Mouse (Mus musculus) thymus, postnatal 0 days (tissue): ENCODE data around the gene Kmt5a. TPM values are rescaled to one million over a fixed set of nuclear protein-coding genes. Genes with fewer than 3 reads are reported as not detected.
"Not testable (repeated sequence)": the region's sequence is repeated elsewhere in the genome, so short reads cannot be mapped to it uniquely, and the experiment has no call there.

Experiments used
- DNase-seq: peaks from one replicate; pipeline ENCODE4 v3.0.0-alpha.2; 2015; ENCODE audit warnings: low spot score
- polyA plus RNA-seq: library from polyadenylated mRNA; unstranded; fragments of >200 nt; fragmentation: Nextera tagmentation; extraction: Ambion mirVana; gene quantifications from 2 replicates; pipeline ENCODE4 v1.2.1, GENCODE M21; 2015

Gene Kmt5a
- polyA plus RNA-seq, 1 experiment from 2014 or later = 47.9 TPM

- no peak for DNase-seq
Observed at GRCm38 (mm10) chr5:124482436-124482965, 42.8 kb downstream of the Kmt5a start.

- DNase-seq = peak; percentile 92
Observed at GRCm38 (mm10) chr5:124482966-124483654, 43.4 kb downstream of the Kmt5a start, which contains the start of gene Snrnp35. Snrnp35 (plus strand) TSS chr5:124483134.

- DNase-seq = no peak
Observed at GRCm38 (mm10) chr5:124483655-124484396, 44.1 kb downstream of the Kmt5a start.

- no peak for DNase-seq
Observed at GRCm38 (mm10) chr5:124485654-124486053, 45.9 kb downstream of the Kmt5a start.

- no peak for DNase-seq
Observed at GRCm38 (mm10) chr5:124488885-124489284, 49.2 kb downstream of the Kmt5a start.

- DNase-seq = no peak
Observed at GRCm38 (mm10) chr5:124491732-124492131, 52.0 kb downstream of the Kmt5a start.

GRCm38 (mm10) chr5:124492618-124493017 lies 52.9 kb downstream of the Kmt5a start:
- DNase-seq = no peak

GRCm38 (mm10) chr5:124493455-124493854 lies 53.7 kb downstream of the Kmt5a start:
- DNase-seq = no peak

GRCm38 (mm10) chr5:124495547-124495946 lies 55.8 kb downstream of the Kmt5a start:
- DNase-seq = peak; percentile 79

GRCm38 (mm10) chr5:124496614-124497514 lies 57.1 kb downstream of the Kmt5a start:
- DNase-seq = peak; percentile 69

- DNase-seq = no peak
Observed at GRCm38 (mm10) chr5:124498221-124498876, 58.6 kb downstream of the Kmt5a start.

- no peak for DNase-seq
Observed at GRCm38 (mm10) chr5:124499001-124499400, 59.3 kb downstream of the Kmt5a start.

- not testable (repeated sequence) for DNase-seq
Observed at GRCm38 (mm10) chr5:124500037-124500436, 60.3 kb downstream of the Kmt5a start.

- no peak for DNase-seq
Observed at GRCm38 (mm10) chr5:124500573-124500972, 60.8 kb downstream of the Kmt5a start.

- no peak for DNase-seq
Observed at GRCm38 (mm10) chr5:124501541-124501940, 61.8 kb downstream of the Kmt5a start.

- no peak for DNase-seq
Observed at GRCm38 (mm10) chr5:124503742-124504141, 64.0 kb downstream of the Kmt5a start.

GRCm38 (mm10) chr5:124505235-124505634 lies 65.5 kb downstream of the Kmt5a start:
- DNase-seq = no peak

- DNase-seq = no peak
Observed at GRCm38 (mm10) chr5:124506731-124507359, 67.1 kb downstream of the Kmt5a start.

GRCm38 (mm10) chr5:124509200-124509599 lies 69.5 kb downstream of the Kmt5a start:
- no peak for DNase-seq

- DNase-seq = no peak
Observed at GRCm38 (mm10) chr5:124509742-124510237, 70.1 kb downstream of the Kmt5a start.
